Mouse (Mus musculus) ovary, postnatal 10 days (tissue): ENCODE measurements around the gene Gstm6.

Experiments
- DNase-seq: peaks from one replicate; pipeline ENCODE4 v3.0.0; 2022; ENCODE audit warnings: low spot score

The Gstm6 gene

GRCm38 (mm10) chr3:107940524-107940923, 3.0 kb downstream of the Gstm6 start:
- DNase-seq, result no peak

GRCm38 (mm10) chr3:107939830-107940229, 3.7 kb downstream of the Gstm6 start:
- no peak for DNase-seq

- peak; percentile 36 for DNase-seq
Measured at GRCm38 (mm10) chr3:107939403-107939802, 4.1 kb downstream of the Gstm6 start.

GRCm38 (mm10) chr3:107935888-107936287, 7.7 kb downstream of the Gstm6 start:
- DNase-seq, result no peak

GRCm38 (mm10) chr3:107935268-107935667, 8.3 kb downstream of the Gstm6 start:
- no peak for DNase-seq

- DNase-seq, result no peak
Measured at GRCm38 (mm10) chr3:107932128-107932527, 11.4 kb downstream of the Gstm6 start.

- peak; percentile 94 for DNase-seq
Measured at GRCm38 (mm10) chr3:107931670-107932069, 11.9 kb downstream of the Gstm6 start, which contains the start of gene Gstm7. Gstm7 (minus strand) TSS chr3:107931817.

- DNase-seq, result no peak
Measured at GRCm38 (mm10) chr3:107931134-107931533, 12.4 kb downstream of the Gstm6 start.

GRCm38 (mm10) chr3:107929731-107930130, 13.8 kb downstream of the Gstm6 start:
- no peak for DNase-seq

- DNase-seq, result no peak
Measured at GRCm38 (mm10) chr3:107929243-107929642, 14.3 kb downstream of the Gstm6 start.

GRCm38 (mm10) chr3:107928691-107929090, 14.9 kb downstream of the Gstm6 start:
- no peak for DNase-seq

GRCm38 (mm10) chr3:107927841-107928240, 15.7 kb downstream of the Gstm6 start:
- no peak for DNase-seq

- DNase-seq, result no peak
Measured at GRCm38 (mm10) chr3:107925335-107925734, 18.2 kb downstream of the Gstm6 start.

GRCm38 (mm10) chr3:107920348-107920747, 23.2 kb downstream of the Gstm6 start:
- no peak for DNase-seq

- no peak for DNase-seq
Measured at GRCm38 (mm10) chr3:107917783-107918408, 25.7 kb downstream of the Gstm6 start.

- no peak for DNase-seq
Measured at GRCm38 (mm10) chr3:107917097-107917496, 26.5 kb downstream of the Gstm6 start.

GRCm38 (mm10) chr3:107916674-107917073, 26.9 kb downstream of the Gstm6 start:
- DNase-seq, result no peak

- DNase-seq, result no peak
Measured at GRCm38 (mm10) chr3:107905942-107906341, 37.6 kb downstream of the Gstm6 start.

- no peak for DNase-seq
Measured at GRCm38 (mm10) chr3:107900955-107901673, 42.4 kb downstream of the Gstm6 start.

GRCm38 (mm10) chr3:107898691-107899090, 44.9 kb downstream of the Gstm6 start:
- no peak for DNase-seq

GRCm38 (mm10) chr3:107895720-107896569, 47.6 kb downstream of the Gstm6 start, which contains the start of gene Gstm5:
Gstm5 (plus strand) TSS chr3:107895821.
- peak; percentile 62 for DNase-seq

- DNase-seq, result no peak
Measured at GRCm38 (mm10) chr3:107895194-107895719, 48.3 kb downstream of the Gstm6 start.
